Mouse (Mus musculus) ZHBTc4 (cell line): ENCODE results near the gene Cdk5r2.

Experiments used
- DNase-seq: peaks from one replicate; pipeline ENCODE4 v3.0.0-alpha.2; 2011; ENCODE audit warnings: low read depth, low spot score

The Cdk5r2 gene

DNA sequence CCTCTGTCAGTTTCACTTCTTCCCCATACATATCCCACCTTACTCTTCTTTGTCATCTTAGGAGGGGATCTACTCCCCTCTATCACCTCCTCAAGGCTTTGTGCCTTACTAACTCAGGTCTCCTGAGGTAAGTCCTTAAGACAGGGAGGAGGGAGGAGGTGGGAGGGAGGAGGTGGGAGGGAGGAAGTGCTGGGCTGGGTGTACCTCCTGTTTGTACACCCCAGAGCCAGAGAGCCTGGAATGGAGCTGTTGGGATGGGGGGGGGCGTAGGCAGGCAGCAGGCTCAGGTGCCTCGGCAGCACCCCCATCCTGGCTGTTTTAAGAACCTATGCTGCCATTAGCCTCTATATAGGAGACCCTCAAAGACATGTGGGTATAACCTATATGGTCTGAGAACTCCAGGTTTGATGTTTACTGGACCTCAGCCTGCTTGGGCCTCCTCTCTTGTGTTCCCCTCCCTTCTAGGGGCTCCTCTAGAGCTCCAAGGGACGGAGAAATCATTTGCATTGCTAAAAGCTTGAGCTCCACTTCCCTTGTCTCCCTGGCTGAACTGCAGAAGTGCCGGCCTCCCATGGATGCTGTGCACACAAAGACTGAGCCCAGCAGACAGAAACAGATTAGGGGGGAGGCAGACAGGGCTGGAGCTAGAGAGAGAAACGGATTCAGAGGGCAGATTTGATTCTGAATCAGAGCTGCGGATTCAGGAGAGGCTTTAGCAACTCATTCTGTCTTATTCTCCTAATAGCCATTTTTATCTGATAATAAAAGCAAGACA is 3.5 kb upstream of the Cdk5r2 start:
- peak; percentile 71 for DNase-seq

DNA sequence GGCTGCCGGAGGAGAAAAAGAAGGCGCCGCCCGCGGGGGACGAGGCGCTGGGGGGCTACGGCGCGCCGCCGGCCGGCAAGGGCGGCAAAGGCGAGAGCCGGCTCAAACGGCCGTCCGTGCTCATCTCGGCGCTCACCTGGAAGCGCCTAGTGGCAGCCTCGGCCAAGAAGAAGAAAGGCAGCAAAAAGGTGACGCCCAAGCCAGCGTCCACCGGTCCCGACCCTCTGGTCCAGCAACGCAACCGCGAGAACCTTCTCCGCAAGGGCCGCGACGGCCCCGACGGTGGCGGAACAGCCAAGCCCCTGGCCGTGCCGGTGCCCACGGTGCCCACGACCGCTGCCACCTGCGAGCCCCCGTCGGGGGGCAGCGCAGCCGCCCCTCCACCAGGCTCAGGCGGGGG is 422 bp downstream of the Cdk5r2 start:
- DNase-seq, result peak; percentile 43

DNA sequence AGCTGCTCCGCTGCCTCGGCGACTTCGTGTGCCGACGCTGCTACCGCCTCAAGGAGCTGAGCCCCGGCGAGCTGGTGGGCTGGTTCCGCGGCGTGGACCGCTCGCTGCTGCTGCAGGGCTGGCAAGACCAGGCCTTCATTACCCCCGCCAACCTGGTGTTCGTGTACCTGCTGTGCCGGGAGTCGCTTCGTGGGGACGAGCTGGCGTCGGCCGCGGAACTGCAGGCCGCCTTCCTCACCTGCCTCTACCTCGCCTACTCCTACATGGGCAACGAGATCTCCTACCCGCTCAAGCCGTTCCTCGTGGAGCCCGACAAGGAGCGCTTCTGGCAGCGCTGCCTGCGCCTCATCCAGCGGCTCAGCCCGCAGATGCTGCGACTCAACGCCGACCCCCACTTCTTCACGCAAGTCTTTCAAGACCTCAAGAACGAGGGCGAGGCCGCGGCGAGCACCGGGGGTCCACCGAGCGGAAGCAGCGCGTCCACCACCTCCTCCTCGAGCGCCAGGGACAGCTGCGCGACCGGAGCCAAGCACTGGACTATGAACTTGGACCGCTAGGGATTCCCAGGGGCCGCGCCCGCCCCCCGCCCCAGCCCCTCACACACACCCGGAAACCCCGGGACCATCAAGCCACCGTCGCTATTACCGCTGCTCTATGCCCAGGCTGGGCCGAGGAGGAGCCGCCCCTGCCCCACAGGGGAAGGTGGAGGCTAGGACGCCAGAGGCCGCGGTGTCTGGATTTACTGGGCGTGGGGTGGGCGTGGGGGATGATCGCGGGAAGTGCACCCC is 1.1 kb downstream of the Cdk5r2 start:
- DNase-seq, result peak; percentile 55

DNA sequence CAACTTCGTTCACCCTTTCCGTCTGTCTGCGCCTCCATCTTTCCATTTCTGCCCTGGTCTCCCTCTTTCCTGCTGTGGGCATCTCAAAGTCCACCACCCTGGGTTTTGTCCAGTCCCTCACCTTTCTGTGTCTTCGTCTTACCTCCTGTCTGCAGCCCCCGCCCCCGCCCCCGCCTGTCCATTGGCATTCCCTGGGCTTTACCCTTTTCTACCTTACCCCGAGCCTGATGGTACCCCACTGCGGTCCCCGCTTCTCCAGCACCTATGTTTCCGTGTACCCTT is 1.6 kb downstream of the Cdk5r2 start:
- no peak for DNase-seq

DNA sequence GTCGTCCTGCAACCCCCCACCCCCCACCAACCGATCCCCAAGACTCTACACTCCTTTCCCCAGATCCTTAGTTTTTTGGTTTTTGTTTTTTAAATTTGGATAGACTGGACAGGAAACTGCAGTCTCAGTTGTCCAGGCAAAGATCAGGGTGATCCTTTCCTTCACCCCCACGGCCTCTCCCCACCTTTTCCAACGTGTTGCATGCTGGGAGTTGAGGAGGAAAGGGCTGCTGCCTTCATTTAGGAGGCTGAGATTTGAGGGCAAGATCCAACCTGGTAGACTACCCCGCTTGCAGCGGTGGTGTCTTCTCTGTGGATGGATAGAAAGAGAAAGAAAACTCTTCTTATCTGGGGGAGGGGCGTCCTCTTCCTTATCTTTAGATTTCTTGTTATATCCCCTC is 2.1 kb downstream of the Cdk5r2 start:
- DNase-seq, result no peak

DNA sequence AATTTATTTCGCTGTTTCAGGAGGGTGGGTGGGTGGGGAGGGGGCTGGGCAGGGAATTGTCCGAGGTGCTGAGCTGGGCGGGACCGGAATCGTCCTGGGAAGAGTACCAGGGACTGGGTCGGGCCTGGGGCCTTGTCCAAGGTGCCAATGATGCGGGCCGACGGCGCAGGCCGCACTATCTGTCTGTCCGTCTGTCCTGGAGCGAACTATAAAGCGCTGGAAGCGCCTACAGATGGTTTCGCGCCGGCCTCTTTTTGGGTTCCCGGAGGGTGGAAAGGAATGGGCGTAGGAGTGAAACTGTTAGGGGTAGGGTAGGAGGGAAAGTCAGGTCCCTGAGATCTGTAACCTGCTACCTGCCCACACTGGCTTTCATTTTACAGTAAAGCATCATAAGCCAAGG is 2.5 kb downstream of the Cdk5r2 start:
- DNase-seq, result peak; percentile 37

DNA sequence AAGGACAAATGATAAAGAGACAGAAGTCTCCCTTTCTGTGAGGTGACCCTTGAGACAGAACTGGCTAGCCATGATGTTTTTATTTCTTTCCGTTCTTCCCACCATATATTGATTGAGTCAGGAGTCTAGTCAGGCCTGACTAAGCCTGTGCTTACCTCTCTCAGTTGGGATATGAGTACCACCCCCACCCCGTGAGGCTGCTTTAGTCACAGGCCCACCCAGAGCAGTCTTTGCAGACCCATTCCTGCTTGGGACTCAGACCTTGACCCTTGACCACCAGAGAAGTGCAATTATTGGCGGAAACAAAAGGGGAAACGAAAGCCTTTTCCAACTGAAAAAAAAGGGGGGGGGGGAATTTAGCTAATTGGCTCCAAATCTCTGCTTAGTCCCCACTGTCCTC is 2.9 kb downstream of the Cdk5r2 start:
- no peak for DNase-seq

DNA sequence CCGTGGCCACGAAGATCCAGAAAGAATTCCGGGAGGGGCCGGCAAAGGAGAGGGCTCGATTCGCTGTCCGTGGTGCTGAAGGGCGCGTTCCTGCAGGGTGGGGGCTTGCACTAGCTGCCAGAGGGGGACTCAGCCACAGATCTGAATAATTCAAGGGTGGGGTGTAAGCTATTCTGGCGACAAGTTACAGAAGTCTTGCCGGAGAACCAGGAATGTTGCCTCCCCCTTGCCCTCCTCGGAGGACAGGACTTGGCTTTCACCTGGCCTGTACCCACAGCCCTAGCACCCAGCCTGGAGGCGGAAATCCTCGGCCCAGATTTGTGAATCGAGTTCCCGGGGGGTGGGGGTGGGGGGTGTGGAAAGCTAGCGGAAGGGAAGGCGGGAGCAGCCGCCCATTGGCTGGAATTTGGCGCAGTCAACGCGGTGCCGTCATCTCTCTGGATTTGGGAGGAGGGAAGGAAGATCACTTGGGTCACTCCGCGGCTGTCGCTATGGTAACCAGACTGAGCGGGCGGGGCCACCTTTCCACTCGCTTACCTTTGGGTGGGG is 3.5 kb downstream of the Cdk5r2 start:
- DNase-seq, result peak; percentile 97

DNA sequence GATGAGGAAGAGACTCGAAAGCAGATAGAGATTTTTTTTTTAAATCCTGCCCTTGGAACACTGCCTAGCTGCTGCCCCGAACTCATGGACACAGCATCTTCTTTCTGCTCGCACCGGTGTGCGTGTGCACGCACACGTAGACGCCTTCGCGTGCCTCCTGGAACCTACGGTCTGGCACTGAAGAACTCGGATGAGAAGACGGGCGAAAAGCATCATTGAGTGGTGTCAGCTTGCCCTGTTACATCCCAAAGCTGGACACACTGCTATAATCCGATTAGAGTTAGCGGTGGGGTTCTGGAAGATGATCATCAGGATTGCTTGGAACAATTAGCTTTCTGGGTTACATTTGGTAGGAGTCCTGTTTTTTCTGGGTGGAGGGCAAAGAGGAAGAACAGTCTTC is 4.1 kb downstream of the Cdk5r2 start:
- DNase-seq, result no peak

DNA sequence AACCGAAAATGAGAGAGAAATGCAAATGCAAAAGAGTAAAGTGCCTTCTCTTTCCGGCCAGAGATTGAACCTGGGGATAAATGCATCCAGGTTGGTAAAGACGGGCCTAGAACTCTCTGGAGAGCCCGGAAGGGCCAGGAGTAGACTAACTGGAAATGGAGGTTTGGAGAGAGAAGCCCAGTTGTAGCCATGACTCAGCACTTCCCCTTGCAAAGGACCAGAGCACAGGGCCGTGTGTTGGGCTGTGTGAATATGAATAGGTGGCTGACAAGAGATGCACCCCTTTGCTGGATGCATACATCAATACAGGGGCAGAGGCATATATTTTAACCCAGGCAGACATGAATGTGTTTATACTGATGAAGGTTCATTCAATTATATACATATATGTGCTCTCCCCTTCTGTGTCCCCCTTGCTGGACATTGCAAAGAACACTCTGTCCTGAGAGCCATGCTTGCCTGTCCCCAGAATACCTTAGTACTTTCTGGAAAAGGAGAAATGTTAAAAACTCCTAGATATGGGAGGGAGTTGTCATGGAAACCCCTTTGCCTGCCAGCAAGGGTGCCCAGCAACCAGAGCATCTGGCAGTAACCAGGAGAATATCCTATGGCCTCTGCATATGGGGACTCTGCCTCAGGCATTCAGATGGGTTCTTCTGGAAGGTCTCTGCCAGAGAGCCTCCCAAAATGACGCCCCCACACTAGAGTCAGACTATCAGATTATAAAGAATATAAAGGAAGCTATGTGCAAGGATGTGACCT is 4.7 kb downstream of the Cdk5r2 start:
- DNase-seq, result no peak

DNA sequence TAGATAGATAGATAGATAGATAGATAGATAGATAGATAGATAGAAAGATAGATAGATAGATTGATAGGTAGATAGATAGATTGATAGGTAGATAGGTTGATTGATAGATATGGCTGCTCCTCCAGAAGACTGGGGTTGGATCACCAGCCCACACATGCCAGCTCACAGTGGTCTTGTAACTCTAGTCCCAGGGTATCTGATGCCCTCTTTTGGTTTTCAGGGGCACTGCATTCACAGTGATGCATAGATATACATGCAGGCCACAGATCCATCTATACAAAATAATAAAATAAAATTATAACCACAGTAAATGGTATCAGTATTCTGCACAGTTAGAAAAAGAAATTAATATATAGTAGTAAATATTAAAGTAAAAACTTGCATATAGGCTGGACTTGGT is 7.0 kb downstream of the Cdk5r2 start:
- DNase-seq, result peak; percentile 51

DNA sequence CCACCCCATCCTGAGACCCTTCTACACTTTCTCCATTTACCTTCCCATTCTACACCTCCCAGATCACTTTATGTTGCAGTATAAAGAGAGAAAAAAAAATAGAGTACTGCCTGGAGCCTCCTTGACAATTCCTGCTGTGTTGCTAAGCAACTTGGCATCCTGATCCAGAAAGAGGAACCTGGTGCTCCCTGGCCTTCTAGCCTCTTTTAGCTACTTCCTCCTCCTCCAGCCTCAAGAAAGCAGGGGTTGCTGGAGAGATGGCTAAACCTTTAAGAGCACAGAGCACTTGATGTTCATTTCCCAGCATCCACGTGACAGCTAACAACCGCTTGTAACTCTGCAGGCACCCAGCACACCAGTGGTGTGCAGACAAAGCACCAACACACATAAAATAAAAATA is 17.5 kb downstream of the Cdk5r2 start:
- DNase-seq, result no peak

DNA sequence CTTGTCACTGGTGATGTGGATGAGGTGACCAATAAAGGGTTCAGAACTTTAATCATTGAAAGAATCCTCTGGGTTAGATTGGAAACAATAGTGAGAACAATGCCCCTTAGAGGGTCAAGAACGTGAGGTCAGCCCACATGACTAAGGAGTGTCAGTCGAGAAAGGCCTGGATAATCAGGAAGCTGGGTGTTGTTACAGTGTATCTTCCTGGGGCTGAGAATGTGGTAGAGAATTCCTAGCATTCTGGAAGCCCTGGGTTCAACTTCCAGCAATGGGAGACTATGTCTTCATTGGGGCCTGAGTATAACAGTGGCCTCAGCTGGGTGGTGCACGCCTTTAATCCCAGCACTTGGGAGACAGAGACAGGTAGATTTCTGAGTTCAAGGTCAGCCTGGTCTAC is 22.5 kb downstream of the Cdk5r2 start:
- peak; percentile 61 for DNase-seq

DNA sequence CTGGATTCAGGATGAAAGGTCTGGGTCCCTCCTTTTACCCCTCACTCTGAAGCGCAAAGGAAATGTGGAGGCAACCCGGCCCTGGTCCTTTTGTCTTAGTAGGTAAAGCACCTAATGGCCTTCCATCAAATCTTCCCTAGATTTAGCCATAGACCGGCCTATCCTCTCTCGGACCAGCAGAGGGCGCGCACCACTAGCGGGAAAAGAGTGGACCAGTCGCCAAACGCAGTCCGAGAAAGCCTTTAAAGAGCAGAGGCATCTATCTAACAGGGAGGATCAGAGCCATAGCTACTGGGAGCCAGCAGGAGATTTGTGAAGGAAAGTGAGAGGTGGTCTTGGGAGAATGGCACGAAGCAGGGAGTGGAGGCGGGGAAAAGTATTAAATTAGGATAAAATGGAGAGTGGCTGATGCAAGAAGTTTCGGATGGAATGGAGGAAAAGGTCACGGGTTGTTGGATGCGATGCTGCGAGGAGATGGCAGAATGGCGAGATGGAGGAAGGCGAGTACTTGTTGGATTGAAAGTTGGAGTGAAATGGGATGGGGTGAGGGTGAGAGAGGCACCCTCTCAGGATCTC is 26.1 kb downstream of the Cdk5r2 start:
- peak; percentile 90 for DNase-seq

DNA sequence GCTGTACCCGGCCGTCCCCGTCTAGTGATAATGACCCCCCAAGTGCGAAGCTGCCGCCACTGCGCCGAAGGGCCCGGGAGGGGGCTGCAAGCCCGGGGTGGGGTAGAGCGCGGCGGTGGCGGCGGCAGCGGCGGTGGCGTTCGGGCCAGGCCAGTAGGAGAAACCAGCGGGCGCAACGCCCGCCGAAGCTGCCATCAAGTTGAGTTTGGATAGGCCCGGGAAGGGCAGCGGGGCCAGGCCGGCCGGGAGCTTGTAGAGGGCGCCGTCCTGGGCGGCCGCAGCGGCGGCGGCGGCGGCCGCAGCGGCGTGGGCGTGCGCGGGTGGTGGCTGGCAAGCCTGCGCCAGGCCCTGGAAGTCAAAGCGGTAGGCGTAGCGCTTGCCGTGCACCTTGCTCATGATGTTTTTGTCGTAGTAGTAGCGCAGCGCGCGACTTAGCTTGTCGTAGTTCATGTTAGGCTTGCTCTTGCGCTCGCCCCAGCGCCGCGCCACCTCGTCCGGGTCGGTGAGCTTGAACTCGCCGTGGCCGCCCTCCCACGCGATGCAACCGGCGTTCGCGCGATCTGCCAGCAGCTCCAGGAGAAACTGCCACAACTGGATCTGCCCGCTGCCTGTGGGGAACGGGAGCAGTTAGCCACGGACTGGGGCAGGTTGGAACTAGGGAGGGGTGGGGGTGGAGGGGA is 27.5 kb downstream of the Cdk5r2 start:
- DNase-seq, result peak; percentile 74

DNA sequence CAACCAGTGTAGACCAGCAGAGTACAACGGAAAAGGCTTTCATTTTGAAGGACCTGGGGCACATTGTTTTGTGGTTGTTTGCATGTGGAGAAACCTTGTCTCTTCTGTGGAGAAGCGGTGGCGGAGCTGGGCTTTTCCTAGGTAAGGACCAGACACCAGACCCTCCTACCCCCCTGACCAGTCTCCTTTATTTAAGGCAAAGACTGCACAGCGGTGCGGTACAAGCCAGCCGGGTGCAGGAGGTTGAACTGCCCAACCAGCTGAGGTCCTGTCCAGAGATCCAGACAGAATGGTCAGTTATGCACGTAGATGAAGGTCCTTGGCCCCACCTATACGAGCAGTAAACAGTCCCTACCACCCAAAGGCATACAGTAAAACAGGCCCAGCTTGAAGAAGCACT is 28.1 kb downstream of the Cdk5r2 start:
- DNase-seq, result no peak

DNA sequence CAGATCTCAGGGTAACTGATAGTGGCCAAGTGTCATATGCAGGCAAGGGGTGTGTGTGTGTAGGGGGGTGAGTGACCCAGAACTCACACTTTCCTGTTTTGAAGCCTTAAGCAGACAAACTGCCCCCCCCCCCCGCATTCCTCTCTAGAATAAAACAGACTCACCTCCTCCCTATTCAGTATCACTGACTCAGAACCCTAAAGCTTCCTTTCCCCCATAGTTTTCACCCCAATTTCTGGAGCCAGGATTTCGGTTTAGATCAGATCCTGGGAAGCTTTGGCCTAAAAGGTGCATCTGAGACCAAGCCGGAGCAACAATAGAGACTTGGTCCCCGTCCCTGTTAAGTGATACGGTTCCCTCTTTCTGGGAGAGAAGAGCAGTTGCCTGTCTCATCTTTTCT is 28.7 kb downstream of the Cdk5r2 start:
- no peak for DNase-seq

DNA sequence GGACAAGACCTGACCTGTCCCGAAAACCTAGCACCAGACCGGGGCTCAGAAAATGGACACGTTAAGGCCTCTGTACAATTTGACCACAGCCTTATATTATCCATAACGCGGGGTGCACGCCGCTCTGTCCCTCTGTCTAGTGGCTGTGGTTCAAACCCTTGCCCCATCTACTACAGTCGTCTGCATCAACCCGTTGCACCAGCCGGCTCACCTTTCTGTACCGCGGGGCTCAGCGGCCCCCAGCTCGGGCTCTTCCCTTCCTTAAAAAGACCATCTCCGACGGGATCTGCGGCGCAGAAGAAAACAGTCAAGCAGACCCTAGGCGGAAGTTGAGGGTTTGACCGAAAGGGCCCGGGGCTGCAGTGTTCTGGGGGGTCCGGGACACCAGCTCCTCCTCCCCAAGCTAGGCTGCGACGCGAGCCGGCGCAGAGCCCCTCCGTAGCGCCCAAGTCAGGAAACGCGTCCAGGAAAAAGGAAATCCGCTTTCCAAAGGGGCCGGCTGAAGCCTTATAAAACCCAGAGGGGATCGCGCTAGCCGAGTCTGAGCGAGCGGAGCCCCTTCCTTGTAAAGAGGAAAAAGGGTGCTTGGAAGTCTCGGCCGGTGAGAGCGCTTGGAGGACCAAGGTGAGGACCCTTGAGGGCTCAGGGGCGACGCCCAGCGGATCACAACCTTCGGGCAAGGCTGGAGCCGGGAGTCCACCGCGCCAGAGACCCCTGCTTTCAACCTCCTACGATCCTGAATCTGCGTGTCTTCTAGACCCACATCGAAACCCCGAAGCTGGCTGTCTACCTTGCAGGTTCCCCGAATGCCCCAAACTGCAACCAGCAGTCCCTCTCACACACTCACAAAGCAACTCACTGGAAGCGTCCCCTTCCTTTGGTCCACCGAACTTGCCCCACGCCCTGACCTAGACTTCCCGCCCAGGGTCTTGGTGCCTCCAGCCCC is 29.7 kb downstream of the Cdk5r2 start:
- DNase-seq, result peak; percentile 50

DNA sequence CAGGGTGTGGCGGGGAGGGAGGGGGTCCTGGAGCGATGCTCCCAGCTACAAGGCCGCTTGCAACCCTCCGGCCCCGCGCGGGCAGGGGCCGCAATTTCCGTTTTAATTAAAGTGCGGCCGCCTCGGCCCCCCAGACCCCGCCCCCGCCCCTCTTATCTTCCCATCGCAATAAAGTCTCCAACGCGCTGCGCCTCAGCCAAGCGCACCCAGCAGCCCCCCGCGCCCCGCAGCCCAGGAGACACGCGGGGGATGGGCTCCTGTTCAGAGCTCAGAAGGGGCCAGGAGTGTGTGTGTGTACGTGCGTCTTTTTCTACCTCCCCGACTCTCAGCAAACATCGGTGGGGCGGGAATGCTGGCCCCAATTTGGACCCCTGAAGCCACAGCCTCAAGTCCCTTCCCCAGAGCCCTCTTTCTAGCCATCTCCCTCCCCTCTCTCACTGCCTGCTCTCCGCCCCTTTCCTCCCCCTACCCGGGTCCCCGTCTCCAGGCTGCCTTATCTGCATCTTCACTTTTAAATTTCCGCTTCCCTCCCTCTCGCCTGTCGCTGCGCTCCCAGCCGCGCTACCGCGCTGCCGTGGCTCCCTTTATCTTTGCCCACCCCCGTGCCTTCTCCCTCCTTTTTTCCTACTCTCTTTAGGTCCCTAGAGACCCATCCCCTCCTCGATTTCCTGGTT is 30.8 kb downstream of the Cdk5r2 start, which contains the start of gene Fev:
Fev (minus strand) TSS at position 51 of the 674 bp plus-strand sequence.
- DNase-seq, result peak; percentile 61

DNA sequence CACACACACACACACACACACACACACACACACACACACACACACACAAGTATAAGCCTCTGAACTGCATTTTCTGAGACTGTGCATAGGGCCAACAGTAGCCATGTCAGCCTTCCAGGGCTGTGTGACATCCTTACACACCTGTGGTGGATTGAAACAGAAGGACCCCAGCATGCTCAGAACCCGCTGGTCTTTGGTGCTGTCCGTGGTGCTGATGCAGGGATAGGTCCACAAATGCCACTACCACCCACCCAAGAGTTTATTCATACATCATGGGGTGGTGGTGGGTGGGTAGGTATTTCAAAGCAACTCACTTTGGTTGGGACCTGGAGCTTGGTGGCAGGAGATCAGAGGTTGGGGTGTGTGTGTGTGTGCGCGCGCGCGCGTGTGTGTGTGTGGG is 36.8 kb downstream of the Cdk5r2 start:
- peak; percentile 73 for DNase-seq
